Mouse (Mus musculus): ENCODE results near the gene Gypa.

Gypa gene

DNA sequence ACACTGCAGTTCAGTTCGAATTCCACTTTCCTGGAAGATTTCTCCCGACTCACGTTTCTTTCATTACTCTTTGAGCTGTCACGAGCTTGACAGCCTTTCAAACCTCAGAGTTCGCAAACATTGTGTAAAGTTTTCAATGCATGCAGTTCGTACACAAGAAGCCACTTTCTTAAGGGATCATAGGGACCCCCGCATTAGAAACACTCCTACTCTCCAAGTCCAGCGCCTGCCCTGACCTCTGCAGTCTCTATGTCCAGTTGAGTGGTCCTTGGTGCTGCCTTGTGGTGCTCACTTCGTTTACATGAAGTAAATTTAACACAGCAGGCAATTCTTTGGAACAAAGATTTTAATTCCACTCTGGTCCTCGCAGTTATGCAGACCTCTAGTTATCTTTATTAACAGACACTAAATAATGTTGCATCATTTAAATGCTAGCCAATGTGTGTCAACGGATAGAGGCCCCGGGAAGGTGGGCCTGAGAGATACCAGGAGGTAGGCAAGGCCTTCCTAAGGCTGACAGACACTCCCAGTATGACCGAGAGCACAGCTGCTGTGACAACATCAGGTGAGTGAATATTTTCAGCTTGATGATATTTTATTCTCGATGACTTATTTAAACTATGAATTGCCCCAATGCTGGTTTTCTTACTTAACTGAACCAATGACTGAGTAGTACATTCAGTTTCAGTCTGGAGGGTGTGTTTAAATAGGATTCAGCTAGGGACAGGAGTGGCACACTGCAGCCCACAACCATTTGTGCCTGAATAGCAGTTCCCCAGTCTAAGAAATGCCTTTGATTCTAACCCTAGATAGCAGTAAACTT lies at the start of gene Gypa:
Gene Gypa (plus strand): TSS at position 259 of the 823 bp plus-strand sequence.
- DNase-seq (ENCODE audit: low spot score) = no peak

DNA sequence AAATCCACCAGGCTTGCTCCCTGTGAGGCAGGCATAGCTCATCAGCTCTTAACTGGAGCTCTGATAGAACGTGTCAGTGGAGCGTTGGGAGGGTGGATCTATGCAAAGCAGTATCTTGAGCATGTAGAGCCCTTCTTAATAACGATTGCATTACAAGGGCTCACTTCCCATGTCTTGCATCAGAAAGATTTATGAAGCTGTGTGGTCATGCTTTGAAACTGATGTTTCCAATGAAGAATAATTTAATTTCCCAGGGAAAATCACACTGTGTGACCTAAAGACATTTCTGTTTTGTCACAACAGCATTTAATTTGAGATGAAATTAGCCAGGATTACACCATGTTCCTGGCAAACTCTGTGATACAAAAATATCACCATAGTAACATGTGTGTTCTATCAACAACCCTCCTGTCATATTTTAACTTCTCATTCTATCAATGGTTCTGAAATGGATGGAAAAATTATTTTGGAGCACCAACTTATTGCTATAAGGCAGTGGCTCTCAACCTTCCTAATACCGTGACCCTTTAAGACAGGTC lies 49.0 kb upstream of the Gypa start:
- no peak for DNase-seq (ENCODE audit: low spot score)

DNA sequence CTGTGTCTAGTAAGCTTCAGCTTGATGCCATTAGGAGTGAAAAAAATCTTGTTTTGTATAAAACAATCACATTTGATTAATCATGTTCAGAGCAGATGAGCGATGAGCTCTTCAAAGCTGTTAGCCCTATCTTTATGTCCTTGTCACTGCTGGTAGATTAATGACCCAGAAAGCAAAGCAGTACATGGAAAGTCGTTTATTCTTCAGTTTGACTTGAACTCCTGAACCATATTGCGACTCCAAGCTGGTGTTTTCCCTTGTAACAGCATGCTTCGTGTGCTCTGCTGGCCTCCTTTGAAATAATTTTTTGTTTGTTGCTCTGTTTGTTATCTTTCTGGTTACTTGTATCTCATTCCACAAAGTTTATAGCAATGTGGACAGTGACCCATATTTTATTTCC lies 46.4 kb upstream of the Gypa start:
- DNase-seq (ENCODE audit: low spot score) = no peak

- DNase-seq (ENCODE audit: low spot score) = no peak
Measured at GRCm38 (mm10) chr8:80451938-80452690, 41.5 kb upstream of the Gypa start.

DNA sequence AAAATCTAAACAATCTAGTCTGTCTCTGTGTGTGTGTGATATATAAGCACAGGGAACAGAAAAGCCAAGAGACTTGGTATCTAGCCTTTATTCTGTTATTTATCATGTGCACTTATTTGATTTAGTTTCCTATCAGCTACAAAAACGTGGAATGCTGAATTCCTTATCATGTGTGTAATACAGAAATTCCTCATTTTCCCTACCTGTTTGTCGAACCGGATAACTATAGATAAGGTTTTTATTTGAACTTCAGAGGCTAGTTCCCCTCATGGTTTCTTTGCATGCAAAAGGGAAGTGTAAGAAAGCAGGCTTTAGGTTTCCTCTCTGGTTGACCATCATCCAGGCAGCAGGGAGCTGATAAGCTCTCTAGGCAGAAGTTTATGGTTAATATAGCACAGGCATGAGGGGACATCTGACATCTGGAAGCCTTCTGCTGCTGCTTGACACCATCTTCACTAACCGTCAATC lies 30.1 kb upstream of the Gypa start:
- DNase-seq (ENCODE audit: low spot score) = no peak

GRCm38 (mm10) chr8:80474971-80475370 lies 18.6 kb upstream of the Gypa start:
- no peak for DNase-seq (ENCODE audit: low spot score)

GRCm38 (mm10) chr8:80478156-80478555 lies 15.4 kb upstream of the Gypa start:
- no peak for DNase-seq (ENCODE audit: low spot score)

DNA sequence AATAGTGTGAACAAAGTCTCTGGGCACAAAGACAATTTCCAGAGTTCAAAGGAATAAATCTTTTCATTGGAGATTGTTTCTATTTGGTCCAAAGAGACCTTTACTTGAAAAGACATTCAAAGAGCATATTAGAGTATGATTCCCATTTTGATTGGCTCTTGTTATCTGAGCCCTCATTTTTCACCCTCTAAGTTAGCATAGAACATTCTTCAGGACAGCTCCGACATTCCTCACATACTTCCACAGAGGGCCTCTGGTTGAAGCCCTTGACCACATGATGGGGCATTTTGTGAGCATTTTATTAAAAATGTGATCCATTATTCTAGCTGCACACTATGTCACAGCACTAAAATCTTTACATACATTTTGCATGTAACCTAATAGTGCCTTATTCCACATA lies 14.5 kb upstream of the Gypa start:
- DNase-seq (ENCODE audit: low spot score) = no peak

DNA sequence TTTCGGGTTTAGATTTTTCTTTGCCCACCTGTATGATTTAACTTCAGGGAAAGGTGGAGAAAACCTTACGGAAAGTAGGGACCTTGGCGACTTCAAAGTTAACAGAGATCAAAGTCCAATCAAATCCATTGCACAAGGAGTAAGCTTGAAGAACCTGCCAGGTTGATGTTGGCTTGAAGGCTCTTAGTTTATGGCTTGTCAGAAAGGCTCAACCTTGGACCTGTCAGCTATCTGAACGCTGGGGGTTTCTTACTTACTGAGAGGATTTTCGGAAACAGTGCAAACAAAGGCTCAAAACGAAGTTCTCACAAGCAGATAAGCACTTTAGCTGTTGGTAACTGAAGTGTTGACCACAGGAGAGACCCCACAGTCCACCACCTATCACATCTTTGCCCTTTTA lies 11.4 kb upstream of the Gypa start:
- DNase-seq (ENCODE audit: low spot score) = no peak

DNA sequence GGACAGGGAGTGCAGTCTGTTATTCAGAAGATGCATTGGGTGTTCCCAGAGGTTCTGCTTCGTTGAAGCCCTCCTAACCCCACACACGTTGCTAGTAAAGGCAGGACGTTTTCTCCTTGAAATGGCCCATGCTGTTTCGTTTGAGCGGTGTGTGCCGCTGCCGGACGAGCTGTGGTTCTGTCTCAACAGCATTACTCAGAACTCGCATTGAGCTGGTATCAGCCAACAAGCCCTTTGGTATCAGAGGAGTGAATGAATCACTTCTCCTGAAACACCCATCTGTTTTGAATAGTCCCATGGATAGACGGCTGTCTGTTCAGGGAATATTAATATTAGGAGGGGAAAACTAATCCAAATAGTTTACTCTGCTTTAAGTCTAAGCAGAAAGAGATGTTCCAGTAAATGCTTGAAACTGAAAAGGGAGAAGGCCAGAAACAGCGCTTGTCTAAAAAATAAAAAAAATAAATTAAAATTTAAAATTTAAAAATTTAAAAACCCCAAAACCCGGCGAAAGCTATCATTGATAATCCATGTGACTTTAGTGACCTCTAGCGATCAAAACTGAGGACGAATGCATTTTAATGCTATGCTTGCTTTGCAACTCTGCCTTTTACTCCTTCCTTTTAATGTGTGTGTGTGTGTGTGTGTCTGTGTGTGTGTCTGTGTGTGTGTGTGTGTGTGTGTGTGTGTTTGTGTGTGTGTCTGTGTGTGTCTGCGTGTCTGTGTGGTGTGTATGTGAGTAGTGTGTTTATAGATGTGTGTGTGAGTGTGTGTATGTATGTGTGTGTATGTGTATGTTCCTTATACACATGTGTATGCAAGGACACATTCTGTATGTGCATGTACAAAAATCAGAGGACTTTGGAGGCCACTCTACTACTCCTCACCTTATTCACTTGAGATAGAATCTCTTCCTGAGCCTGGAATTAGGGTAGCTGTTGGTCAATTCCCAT lies 10.5 kb upstream of the Gypa start:
- no peak for DNase-seq (ENCODE audit: low spot score)

- DNase-seq (ENCODE audit: low spot score) = no peak
Measured at GRCm38 (mm10) chr8:80491562-80491961, 2.0 kb upstream of the Gypa start.

- peak; percentile 8 for DNase-seq (ENCODE audit: low spot score)
Measured at GRCm38 (mm10) chr8:80492987-80493441, 567 bp upstream of the Gypa start.

DNA sequence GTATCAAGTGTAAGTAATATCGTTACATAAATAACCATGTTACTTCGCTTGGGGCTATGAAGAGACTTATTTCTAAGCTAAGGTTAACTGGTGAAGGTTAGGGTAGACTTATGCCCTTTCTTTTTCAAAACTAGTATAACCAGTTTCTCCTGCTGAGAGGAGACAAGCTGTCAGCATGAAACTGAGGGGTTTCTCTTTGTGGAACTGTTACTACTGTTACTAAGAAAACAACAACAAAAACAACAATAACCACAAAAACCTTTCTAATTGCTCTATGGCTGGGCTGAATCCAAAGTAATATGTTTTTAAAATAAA lies 722 bp downstream of the Gypa start:
- no peak for DNase-seq (ENCODE audit: low spot score)

GRCm38 (mm10) chr8:80494819-80495218 lies 1.2 kb downstream of the Gypa start:
- DNase-seq (ENCODE audit: low spot score) = no peak

- DNase-seq (ENCODE audit: low spot score) = no peak
Measured at GRCm38 (mm10) chr8:80495527-80495926, 1.9 kb downstream of the Gypa start.

GRCm38 (mm10) chr8:80497323-80497722 lies 3.7 kb downstream of the Gypa start:
- DNase-seq (ENCODE audit: low spot score) = no peak

- DNase-seq (ENCODE audit: low spot score) = no peak
Measured at GRCm38 (mm10) chr8:80500244-80500643, 6.7 kb downstream of the Gypa start.

GRCm38 (mm10) chr8:80500773-80501172 lies 7.2 kb downstream of the Gypa start:
- DNase-seq (ENCODE audit: low spot score) = no peak

GRCm38 (mm10) chr8:80501283-80501682 lies 7.7 kb downstream of the Gypa start:
- no peak for DNase-seq (ENCODE audit: low spot score)

GRCm38 (mm10) chr8:80526382-80527355 lies 33.1 kb downstream of the Gypa start:
- no peak for DNase-seq (ENCODE audit: low spot score)

DNA sequence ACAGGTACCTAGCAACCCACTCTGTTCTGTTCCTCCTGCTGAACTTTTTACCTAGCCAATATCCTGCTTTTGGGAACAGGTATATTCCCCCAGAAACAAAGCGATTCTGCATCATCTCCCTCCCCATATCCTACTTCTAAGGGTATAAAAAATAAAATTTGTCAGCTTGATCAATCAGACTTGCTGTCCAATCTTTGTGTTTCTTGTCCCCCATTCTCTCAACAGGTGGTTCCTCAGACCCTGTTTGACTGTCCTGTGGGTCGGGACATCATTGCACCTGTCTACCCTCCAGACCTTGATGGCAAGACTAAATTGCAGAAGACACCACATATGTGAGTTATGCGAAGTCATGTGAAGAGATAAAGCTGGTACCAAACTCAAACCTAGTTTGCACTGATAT lies 48.3 kb downstream of the Gypa start:
- no peak for DNase-seq (ENCODE audit: low spot score)

Measured in ovary, adult 18-20 months (tissue).